Mouse (Mus musculus): ENCODE measurements around the gene Oprl1. TPM values are rescaled to one million over a fixed set of nuclear protein-coding genes. Genes with fewer than 3 reads are reported as not detected.

Oprl1 gene
- polyA plus RNA-seq, 1 experiment: not detected

DNA sequence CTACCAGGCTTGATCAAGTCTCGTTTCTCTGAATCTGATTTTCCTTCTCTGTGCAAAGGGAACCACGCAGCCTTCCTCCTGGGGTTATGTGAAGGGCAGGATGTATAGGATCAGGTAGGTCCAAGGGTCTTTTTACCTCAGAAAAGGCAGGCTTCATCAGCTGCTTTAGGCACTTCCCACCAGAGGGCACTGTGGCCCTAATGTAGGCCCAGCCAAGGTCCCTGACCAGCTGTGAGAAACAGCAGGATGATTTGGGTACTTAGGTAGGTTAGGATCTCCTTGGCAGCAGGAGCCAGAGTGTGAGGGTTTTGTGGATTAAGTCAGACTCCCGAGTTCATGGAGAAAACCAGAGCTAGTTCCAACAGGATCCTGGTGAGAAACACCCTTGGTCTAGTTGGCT is 7.4 kb downstream of the Oprl1 start:
- no peak overlapping the region for H3ac ChIP-seq (ENCODE audit: control insufficient read depth, insufficient read length, low read depth)
- H3K27me3 ChIP-seq (ENCODE audit: control insufficient read depth, insufficient read depth, insufficient read length): no peaks in the 10 kb centered on the region
- no peak overlapping the region for H3K4me3 ChIP-seq (ENCODE audit: insufficient read depth, poor library complexity, severe bottlenecking)
- no peaks in the 10 kb centered on the region for H3K79me3 ChIP-seq (ENCODE audit: low read depth)
- no peaks in the 10 kb centered on the region for H3K36me3 ChIP-seq (ENCODE audit: control insufficient read depth, insufficient read depth)
- no peaks in the 10 kb centered on the region for H3K79me2 ChIP-seq (ENCODE audit: control insufficient read depth, insufficient read depth)
- no peak for TF ChIP-seq MYOG (IDR thresholded peaks at IDR 0.05; ENCODE audit: control insufficient read depth, extremely low read depth, insufficient read length)
- peak; percentile 6 for TF ChIP-seq CTCF (IDR thresholded peaks at IDR 0.05; ENCODE audit: control insufficient read depth, insufficient read depth, insufficient read length)

DNA sequence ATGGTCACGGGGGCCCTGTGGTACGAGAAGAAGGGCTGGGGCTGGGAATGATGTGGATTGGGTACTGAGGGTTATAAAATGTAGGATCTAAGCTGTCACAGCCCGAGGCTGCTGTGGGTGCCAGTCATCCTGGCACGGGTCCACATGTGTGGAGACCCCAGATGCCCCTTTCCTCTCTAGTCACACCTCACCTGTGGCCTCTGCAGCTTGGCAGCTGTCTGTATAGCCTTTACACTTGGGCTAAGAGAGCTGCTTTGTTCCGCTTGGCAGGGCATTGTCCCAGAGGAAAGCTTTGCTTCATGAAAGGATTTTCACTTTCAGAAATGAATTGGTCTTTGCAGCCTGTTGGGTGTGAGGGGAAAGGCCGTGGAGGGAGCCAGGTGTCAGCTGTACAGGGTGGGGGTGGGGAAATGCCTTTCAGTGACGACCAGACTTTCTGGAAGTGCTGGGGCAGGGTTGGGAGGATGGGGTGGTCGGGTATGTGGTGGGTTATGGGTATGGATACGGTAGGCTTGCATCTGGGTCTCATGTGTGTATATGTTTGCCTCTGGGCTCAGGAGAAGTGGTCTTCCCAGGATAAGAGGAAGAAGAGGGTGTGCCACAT is 12.9 kb downstream of the Oprl1 start:
- Histone ChIP-seq H3K79me3 (ENCODE audit: low read depth) (no peaks in the 10 kb centered on the region), H3K4me3 (ENCODE audit: insufficient read depth, poor library complexity, severe bottlenecking) (no peak overlapping the region), H3K79me2 (ENCODE audit: control insufficient read depth, insufficient read depth) (no peaks in the 10 kb centered on the region), H3K36me3 (ENCODE audit: control insufficient read depth, insufficient read depth) (no peaks in the 10 kb centered on the region), H3ac (ENCODE audit: control insufficient read depth, insufficient read length, low read depth) (no peak overlapping the region), H3K27me3 (ENCODE audit: control insufficient read depth, insufficient read depth, insufficient read length) (no peaks in the 10 kb centered on the region)
- TF ChIP-seq MAX (IDR thresholded peaks at IDR 0.05): no peak
- no peak for TF ChIP-seq USF1 (IDR thresholded peaks at IDR 0.05; ENCODE audit: low read depth)

DNA sequence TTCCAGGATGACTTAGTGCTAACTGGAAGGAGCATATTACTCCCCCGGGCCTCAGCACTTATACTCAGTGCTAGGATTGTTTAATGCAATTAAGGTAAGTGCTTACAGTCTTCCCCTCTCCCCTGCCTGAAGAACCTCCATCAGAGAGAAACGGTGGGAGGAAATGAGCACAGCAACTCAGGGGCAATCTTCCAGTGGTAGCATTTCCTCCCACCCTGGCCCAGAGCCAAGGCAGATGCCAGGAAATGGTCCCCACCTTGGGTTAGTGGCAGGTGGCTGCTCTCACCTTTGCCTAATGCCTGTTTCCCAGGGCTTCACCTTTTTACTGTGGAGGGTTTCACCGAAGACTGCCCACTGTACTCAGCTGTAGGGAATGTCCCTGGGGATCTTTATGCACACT is 15.2 kb downstream of the Oprl1 start:
- Histone ChIP-seq H3K79me3 (ENCODE audit: low read depth) (no peaks in the 10 kb centered on the region), H3K4me3 (ENCODE audit: insufficient read depth, poor library complexity, severe bottlenecking) (no peak overlapping the region), H3K79me2 (ENCODE audit: control insufficient read depth, insufficient read depth) (no peaks in the 10 kb centered on the region), H3K27me3 (ENCODE audit: control insufficient read depth, insufficient read depth, insufficient read length) (no peaks in the 10 kb centered on the region), H3K36me3 (ENCODE audit: control insufficient read depth, insufficient read depth) (no peaks in the 10 kb centered on the region), H3ac (ENCODE audit: control insufficient read depth, insufficient read length, low read depth) (no peak overlapping the region)
- TF ChIP-seq USF1 (IDR thresholded peaks at IDR 0.05; ENCODE audit: low read depth): no peak
- no peak for TF ChIP-seq FOSL1 (IDR thresholded peaks at IDR 0.05; ENCODE audit: insufficient read depth, low read length, poor library complexity, severe bottlenecking)
- TF ChIP-seq MAX (IDR thresholded peaks at IDR 0.05): no peak
- no peak for TF ChIP-seq MYOD1 (IDR thresholded peaks at IDR 0.05; ENCODE audit: control insufficient read depth, insufficient read length, low read depth)
- TF ChIP-seq CTCF (IDR thresholded peaks at IDR 0.05; ENCODE audit: control insufficient read depth, insufficient read depth, insufficient read length): no peak
- no peak for TF ChIP-seq CEBPB (IDR thresholded peaks at IDR 0.05; ENCODE audit: low read depth)
- TF ChIP-seq MYOG (IDR thresholded peaks at IDR 0.05; ENCODE audit: control insufficient read depth, extremely low read depth, insufficient read length): no peak

DNA sequence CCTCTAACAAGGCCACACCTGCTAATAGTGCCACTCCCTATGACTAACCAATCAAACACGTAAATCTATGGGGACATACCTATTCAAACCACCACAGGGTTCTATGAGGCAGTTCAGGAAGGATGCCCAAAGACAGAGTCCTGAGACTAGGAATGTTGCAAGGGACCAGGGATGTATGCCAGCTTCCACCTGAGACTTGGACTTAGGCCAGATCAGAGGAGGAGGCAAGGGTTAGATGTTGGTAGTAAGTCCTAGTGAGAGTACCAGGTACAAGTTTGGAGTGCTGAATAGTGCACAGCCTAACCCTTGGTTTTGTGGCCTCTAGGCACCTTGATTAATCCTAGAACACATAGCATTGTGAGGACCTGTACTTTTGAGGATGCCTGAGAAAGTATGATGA is 37.8 kb downstream of the Oprl1 start:
- Histone ChIP-seq H3K79me3 (ENCODE audit: low read depth) (no peaks in the 10 kb centered on the region), H3K4me3 (ENCODE audit: insufficient read depth, poor library complexity, severe bottlenecking) (no peak overlapping the region), H3ac (ENCODE audit: control insufficient read depth, insufficient read length, low read depth) (no peak overlapping the region), H3K79me2 (ENCODE audit: control insufficient read depth, insufficient read depth) (no peaks in the 10 kb centered on the region), H3K36me3 (ENCODE audit: control insufficient read depth, insufficient read depth) (no peaks in the 10 kb centered on the region), H3K27me3 (ENCODE audit: control insufficient read depth, insufficient read depth, insufficient read length) (no peaks in the 10 kb centered on the region)
- TF ChIP-seq MYOD1 (IDR thresholded peaks at IDR 0.05; ENCODE audit: control insufficient read depth, insufficient read length, low read depth) (no peak), CTCF (IDR thresholded peaks at IDR 0.05; ENCODE audit: control insufficient read depth, insufficient read depth, insufficient read length) (no peak), MYOG (IDR thresholded peaks at IDR 0.05; ENCODE audit: control insufficient read depth, extremely low read depth, insufficient read length) (no peak), CEBPB (IDR thresholded peaks at IDR 0.05; ENCODE audit: low read depth) (no peak), USF1 (IDR thresholded peaks at IDR 0.05; ENCODE audit: low read depth) (no peak), MAX (IDR thresholded peaks at IDR 0.05) (no peak), FOSL1 (IDR thresholded peaks at IDR 0.05; ENCODE audit: insufficient read depth, low read length, poor library complexity, severe bottlenecking) (no peak)

DNA sequence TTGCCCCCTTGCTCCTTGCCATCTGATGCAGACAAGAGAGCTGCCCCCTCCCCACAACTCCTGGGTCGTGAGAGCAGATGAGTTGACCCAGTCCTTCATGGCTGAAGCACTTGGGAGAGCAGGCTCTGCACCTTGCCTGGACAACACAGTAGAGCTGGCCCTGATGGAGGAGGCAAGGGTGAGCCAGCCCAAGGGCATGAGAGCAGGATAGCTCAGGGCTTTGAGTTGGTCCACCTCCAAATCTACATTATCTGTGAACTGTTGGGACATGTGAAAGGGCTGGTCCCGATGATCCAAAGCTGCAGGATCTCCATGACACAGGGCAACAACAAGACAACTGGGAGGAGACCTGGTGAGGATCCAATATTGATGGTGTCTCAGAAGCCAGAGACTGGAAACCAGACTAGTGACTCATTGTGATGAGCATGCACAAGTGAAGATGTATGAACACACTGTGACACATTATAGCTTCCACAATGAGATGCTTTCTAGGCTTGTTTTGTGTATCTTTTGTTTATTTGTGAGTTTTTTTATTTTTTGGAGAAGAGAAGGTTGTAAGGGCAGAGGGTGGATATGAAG is 43.4 kb downstream of the Oprl1 start:
- no peak overlapping the region for H3K4me3 ChIP-seq (ENCODE audit: insufficient read depth, poor library complexity, severe bottlenecking)
- no peaks in the 10 kb centered on the region for H3K79me3 ChIP-seq (ENCODE audit: low read depth)
- H3K36me3 ChIP-seq (ENCODE audit: control insufficient read depth, insufficient read depth): no peaks in the 10 kb centered on the region
- no peaks in the 10 kb centered on the region for H3K79me2 ChIP-seq (ENCODE audit: control insufficient read depth, insufficient read depth)
- H3K27me3 ChIP-seq (ENCODE audit: control insufficient read depth, insufficient read depth, insufficient read length): peaks cover 3% of the 10 kb centered on the region
- TF ChIP-seq FOSL1 (IDR thresholded peaks at IDR 0.05; ENCODE audit: insufficient read depth, low read length, poor library complexity, severe bottlenecking): no peak
- no peak for TF ChIP-seq CEBPB (IDR thresholded peaks at IDR 0.05; ENCODE audit: low read depth)
- TF ChIP-seq MYOG (IDR thresholded peaks at IDR 0.05; ENCODE audit: control insufficient read depth, extremely low read depth, insufficient read length): no peak
- no peak for TF ChIP-seq USF1 (IDR thresholded peaks at IDR 0.05; ENCODE audit: low read depth)
- no peak for TF ChIP-seq CTCF (IDR thresholded peaks at IDR 0.05; ENCODE audit: control insufficient read depth, insufficient read depth, insufficient read length)
- TF ChIP-seq MYOD1 (IDR thresholded peaks at IDR 0.05; ENCODE audit: control insufficient read depth, insufficient read length, low read depth): no peak
- no peak for TF ChIP-seq MAX (IDR thresholded peaks at IDR 0.05)
- H3ac ChIP-seq (ENCODE audit: control insufficient read depth, insufficient read length, low read depth): no peak overlapping the region

DNA sequence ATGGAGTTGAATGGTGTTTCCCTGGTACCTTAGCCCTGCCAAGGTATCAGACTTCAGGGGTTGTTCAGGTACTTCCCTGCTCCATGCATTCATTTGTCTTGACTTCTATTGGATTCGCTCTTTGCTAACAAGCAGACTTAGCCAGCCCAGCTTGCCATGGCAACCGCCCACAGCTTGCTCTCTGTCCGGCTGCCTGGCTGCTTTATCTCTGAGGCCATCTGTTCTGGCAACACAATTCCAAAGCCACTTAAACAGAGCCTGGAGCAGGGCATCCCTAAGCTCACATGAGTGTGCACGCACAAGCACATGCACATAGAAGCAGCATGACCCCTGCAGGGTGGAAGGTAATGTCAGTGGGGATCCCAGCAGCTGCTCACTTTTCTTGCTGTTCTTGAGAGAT is 44.2 kb downstream of the Oprl1 start:
- no peaks in the 10 kb centered on the region for H3K79me3 ChIP-seq (ENCODE audit: low read depth)
- H3ac ChIP-seq (ENCODE audit: control insufficient read depth, insufficient read length, low read depth): no peak overlapping the region
- H3K79me2 ChIP-seq (ENCODE audit: control insufficient read depth, insufficient read depth): no peaks in the 10 kb centered on the region
- TF ChIP-seq MYOD1 (IDR thresholded peaks at IDR 0.05; ENCODE audit: control insufficient read depth, insufficient read length, low read depth) (no peak), CTCF (IDR thresholded peaks at IDR 0.05; ENCODE audit: control insufficient read depth, insufficient read depth, insufficient read length) (no peak), MAX (IDR thresholded peaks at IDR 0.05) (no peak), CEBPB (IDR thresholded peaks at IDR 0.05; ENCODE audit: low read depth) (no peak), USF1 (IDR thresholded peaks at IDR 0.05; ENCODE audit: low read depth) (no peak), FOSL1 (IDR thresholded peaks at IDR 0.05; ENCODE audit: insufficient read depth, low read length, poor library complexity, severe bottlenecking) (no peak), MYOG (IDR thresholded peaks at IDR 0.05; ENCODE audit: control insufficient read depth, extremely low read depth, insufficient read length) (no peak)
- peaks cover 8% of the 10 kb centered on the region for H3K27me3 ChIP-seq (ENCODE audit: control insufficient read depth, insufficient read depth, insufficient read length)
- H3K36me3 ChIP-seq (ENCODE audit: control insufficient read depth, insufficient read depth): no peaks in the 10 kb centered on the region
- H3K4me3 ChIP-seq (ENCODE audit: insufficient read depth, poor library complexity, severe bottlenecking): no peak overlapping the region

All from C2C12 (cell line).